ENCODE assay signal across 18 mouse cellular contexts in the genomic region with DNA sequence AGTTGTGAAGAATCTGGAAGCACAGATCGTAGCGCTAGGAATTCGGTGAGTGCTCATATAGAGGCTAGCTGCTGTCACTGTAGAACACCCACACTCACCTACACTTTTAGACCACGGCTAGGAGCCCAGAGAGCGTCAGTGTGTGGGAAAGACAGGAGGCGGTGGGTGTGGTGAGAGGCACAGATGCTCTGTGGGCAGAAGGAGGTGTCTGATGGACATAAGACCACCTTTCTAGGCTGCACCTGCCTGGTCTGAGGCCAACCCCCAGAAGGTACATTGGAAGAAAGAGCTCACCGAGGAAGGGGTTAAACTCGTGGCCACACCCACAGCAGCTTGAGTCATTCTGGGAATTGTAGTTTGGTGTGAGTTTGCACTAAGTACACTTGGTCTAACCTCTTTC. TPM values are rescaled to one million over a fixed set of nuclear protein-coding genes. Genes with fewer than 3 reads are reported as not detected.
DNase-seq lines count a peak whose midpoint lies in the region; ATAC-seq lines count a peak whose summit lies in the region.
"Had no signal": no experiment of that assay in that cellular context is flagged by ENCODE, and none has a peak within 500 bp of the region (broad histone marks: within the 10 kb centered on the region; RNA-seq: fewer than 3 reads in every experiment).

No protein-coding gene starts in this region.

- H3K4me1 ChIP-seq in forebrain, embryonic 14.5 days (ENCODE audit: control insufficient read depth, insufficient read depth, low read length) = peaks cover 4% of the 10 kb centered on the region; the same call in 1 of the 2 replicates
- peaks cover 43% of the 10 kb centered on the region for H3K4me1 ChIP-seq in forebrain, embryonic 13.5 days
- H3K4me1 ChIP-seq in midbrain, embryonic 14.5 days (ENCODE audit: control insufficient read depth, insufficient read depth, low read length) = peaks cover 17% of the 10 kb centered on the region

- peak; percentile 38 for DNase-seq in forebrain, embryonic 14.5 days (ENCODE audit: low spot score)
- peak; percentile 79 for DNase-seq in right cerebral cortex, adult 18-20 months
- DNase-seq in right cerebral cortex, postnatal 14 days = no peak
- peak; percentile 58 for DNase-seq in midbrain, embryonic 14.5 days
- DNase-seq in heart, postnatal 36 days = no peak
- no peak for DNase-seq in liver
- no peak for DNase-seq in spleen, postnatal 14 days (ENCODE audit: low spot score in 2 of 2)
- DNase-seq: cerebellum, adult 11-12 months; kidney, adult 2 months; liver, embryonic 13.5 days had no signal

- H3K9ac ChIP-seq in forebrain, embryonic 14.5 days (ENCODE audit: low read length) = no peak overlapping the region
- no peak overlapping the region for H3K9ac ChIP-seq in forebrain, embryonic 13.5 days
- no peak overlapping the region for H3K9ac ChIP-seq in midbrain, embryonic 14.5 days (replicated peaks; ENCODE audit: low read length)
- H3K9ac ChIP-seq: hindbrain, embryonic 14.5 days; liver, embryonic 13.5 days had no signal

- 70% methylated on average over 8 of the region's 8 CpGs for WGBS in forebrain, embryonic 14.5 days
- WGBS in forebrain, embryonic 13.5 days = 68% methylated on average over 8 of the region's 8 CpGs
- WGBS in midbrain, embryonic 14.5 days = 76% methylated on average over 8 of the region's 8 CpGs

- 0 out of 2 replicates have a peak, but pooled peaks have one; percentile 8 for ATAC-seq in forebrain, embryonic 14.5 days
- ATAC-seq in forebrain, embryonic 13.5 days = no peak; the same call in 1 of the 2 replicates
- ATAC-seq in midbrain, embryonic 14.5 days (ENCODE audit: low FRiP score, low TSS enrichment) = no peak
- ATAC-seq: lung, postnatal 0 days had no signal

- H3K27ac ChIP-seq in forebrain, embryonic 14.5 days (ENCODE audit: low read depth, low read length) = no peak overlapping the region
- no peak overlapping the region for H3K27ac ChIP-seq in forebrain, embryonic 13.5 days
- no peak overlapping the region for H3K27ac ChIP-seq in midbrain, embryonic 14.5 days (replicated peaks; ENCODE audit: low read depth, low read length)
- H3K27ac ChIP-seq: hindbrain, embryonic 14.5 days; liver, embryonic 13.5 days had no signal

- H3K4me2 ChIP-seq in forebrain, embryonic 14.5 days (ENCODE audit: low read length) = no peak overlapping the region
- no peak overlapping the region; the same call in 1 of the 2 replicates for H3K4me2 ChIP-seq in forebrain, embryonic 13.5 days
- no peak overlapping the region for H3K4me2 ChIP-seq in midbrain, embryonic 14.5 days (ENCODE audit: low read length)
- H3K4me2 ChIP-seq: hindbrain, embryonic 14.5 days; liver, embryonic 13.5 days had no signal

- H3K36me3 ChIP-seq in forebrain, embryonic 14.5 days (ENCODE audit: control insufficient read depth, insufficient read depth, low read length) = no peaks in the 10 kb centered on the region
- no peaks in the 10 kb centered on the region for H3K36me3 ChIP-seq in forebrain, embryonic 13.5 days (ENCODE audit: poor library complexity, severe bottlenecking)
- H3K36me3 ChIP-seq in midbrain, embryonic 14.5 days (ENCODE audit: control insufficient read depth, insufficient read depth, low read length) = no peaks in the 10 kb centered on the region
- H3K36me3 ChIP-seq: liver, embryonic 13.5 days had no signal

- intact Hi-C loops in heart, postnatal 36 days (cut with DNase I) = loop anchor here (5.0 kb wide), 1 partner anchor 116 kb away; no protein-coding TSS in a partner anchor

- no peaks in the 10 kb centered on the region for H3K9me3 ChIP-seq in forebrain, embryonic 14.5 days (replicated peaks; ENCODE audit: control insufficient read depth, low read length)
- no peaks in the 10 kb centered on the region for H3K9me3 ChIP-seq in forebrain, embryonic 13.5 days (replicated peaks)
- H3K9me3 ChIP-seq in midbrain, embryonic 14.5 days (ENCODE audit: control insufficient read depth, low read length) = no peaks in the 10 kb centered on the region
- H3K9me3 ChIP-seq: liver, embryonic 13.5 days had no signal

- no peaks in the 10 kb centered on the region for H3K27me3 ChIP-seq in forebrain, embryonic 14.5 days (replicated peaks; ENCODE audit: control insufficient read depth, insufficient read depth, low read length)
- H3K27me3 ChIP-seq in forebrain, embryonic 13.5 days = 0 out of 2 replicates have a peak, but pooled peaks cover 4% of the 10 kb centered on the region
- no peaks in the 10 kb centered on the region for H3K27me3 ChIP-seq in midbrain, embryonic 14.5 days (ENCODE audit: control insufficient read depth, insufficient read depth, low read length)

- H3K4me3 ChIP-seq in forebrain, embryonic 14.5 days (ENCODE audit: low read depth, low read length) = no peak overlapping the region
- no peak overlapping the region for H3K4me3 ChIP-seq in forebrain, embryonic 13.5 days
- H3K4me3 ChIP-seq in midbrain, embryonic 14.5 days (replicated peaks; ENCODE audit: low read depth, low read length) = no peak overlapping the region
- H3K4me3 ChIP-seq: liver, embryonic 13.5 days had no signal

RNA-seq across cellular contexts. Expression of a gene that starts 5.2 kb away (rescaled TPM):
- polyA plus RNA-seq in forebrain, embryonic 14.5 days (2014; fragmentation: Nextera tagmentation; extraction: Ambion mirVana) = 27.0 and 34.7 TPM in 2 replicates
- 26.2 and 32.2 TPM in 2 replicates for polyA plus RNA-seq in forebrain, embryonic 13.5 days (2015; fragmentation: Nextera tagmentation; extraction: Ambion mirVana)
- polyA plus RNA-seq in midbrain, embryonic 14.5 days (2014; fragmentation: Nextera tagmentation; extraction: Ambion mirVana) = 23.0 and 25.7 TPM in 2 replicates
- 10 to 100 TPM; 51.8 to 74.3 TPM for total RNA-seq in heart, postnatal 36 days (2021)

RNA-seq across cellular contexts. Expression of a gene that starts 16.0 kb away (rescaled TPM):
- polyA plus RNA-seq in forebrain, embryonic 14.5 days (2014; fragmentation: Nextera tagmentation; extraction: Ambion mirVana) = not detected in 2 replicates
- polyA plus RNA-seq in forebrain, embryonic 13.5 days (2015; fragmentation: Nextera tagmentation; extraction: Ambion mirVana) = not detected in 2 replicates
- not detected in 2 replicates for polyA plus RNA-seq in midbrain, embryonic 14.5 days (2014; fragmentation: Nextera tagmentation; extraction: Ambion mirVana)
- total RNA-seq in heart, postnatal 36 days (2021) = not detected
- total RNA-seq: megakaryocyte-erythroid progenitor cell, adult 5-6 weeks had no signal
- polyA plus RNA-seq: heart, embryonic 14.5 days; hindbrain, embryonic 14.5 days; kidney, adult 2 months; large intestine, adult 2 months; neural tube, embryonic 11.5 days; thymus, postnatal 0 days had no signal

Comparison
In these comparisons a context has a peak if more than half of its experiments do, and no peak if none do; other contexts are left out.
1. DNase-seq: peak in forebrain, embryonic 14.5 days (single experiment), right cerebral cortex, adult 18-20 months (single experiment) and midbrain, embryonic 14.5 days (single experiment); none in right cerebral cortex, postnatal 14 days (single experiment), heart, postnatal 36 days (0 of 2), liver (single experiment) and spleen, postnatal 14 days (0 of 2).